Mouse (Mus musculus) frontal cortex, postnatal 10 days (tissue): ENCODE measurements around the gene Gucy1a1.

Source experiments
- DNase-seq, 2 experiments: peaks; one replicate each; pipeline ENCODE4 v3.0.0; 2022; ENCODE audit warnings: low spot score in 2 of 2, mixed read lengths in 1 of 2

Gene Gucy1a1

DNA sequence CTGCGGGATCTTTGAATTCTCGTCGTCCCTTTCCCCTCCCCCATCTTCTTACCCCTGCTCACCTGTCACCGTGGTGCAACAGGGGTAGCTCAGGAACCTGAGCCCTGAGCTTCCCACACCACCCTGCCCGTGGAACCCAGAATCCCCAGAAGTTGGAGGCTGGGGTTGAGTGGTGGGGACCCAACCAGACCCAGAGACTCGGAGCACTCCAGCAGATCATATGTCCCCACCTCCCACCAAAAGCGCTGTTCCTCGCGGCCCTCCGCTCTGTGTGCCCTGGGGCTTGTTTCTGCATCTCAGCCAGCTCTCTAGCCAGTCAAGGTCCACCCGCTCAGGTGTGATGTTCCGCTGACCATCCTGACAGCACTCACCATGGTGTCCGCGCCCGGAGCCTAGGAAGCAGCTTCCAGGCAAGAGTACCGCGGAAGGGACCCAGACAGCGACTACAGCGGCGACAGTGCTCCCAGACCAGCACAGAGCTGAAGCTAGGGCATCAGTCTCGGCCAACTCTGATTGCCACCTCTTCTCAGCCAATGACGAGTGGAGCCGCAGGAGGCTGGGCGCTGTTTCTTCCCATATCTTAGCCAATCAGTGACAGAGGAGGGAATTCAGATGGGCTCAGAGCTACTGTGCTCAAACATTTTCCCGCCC is 71.3 kb downstream of the Gucy1a1 start, which contains the start of gene Gucy1b1:
TSS of gene Gucy1b1 (minus strand) at position 489 of the 651 bp plus-strand sequence.
- peak; percentile 84 to 88 for DNase-seq

DNA sequence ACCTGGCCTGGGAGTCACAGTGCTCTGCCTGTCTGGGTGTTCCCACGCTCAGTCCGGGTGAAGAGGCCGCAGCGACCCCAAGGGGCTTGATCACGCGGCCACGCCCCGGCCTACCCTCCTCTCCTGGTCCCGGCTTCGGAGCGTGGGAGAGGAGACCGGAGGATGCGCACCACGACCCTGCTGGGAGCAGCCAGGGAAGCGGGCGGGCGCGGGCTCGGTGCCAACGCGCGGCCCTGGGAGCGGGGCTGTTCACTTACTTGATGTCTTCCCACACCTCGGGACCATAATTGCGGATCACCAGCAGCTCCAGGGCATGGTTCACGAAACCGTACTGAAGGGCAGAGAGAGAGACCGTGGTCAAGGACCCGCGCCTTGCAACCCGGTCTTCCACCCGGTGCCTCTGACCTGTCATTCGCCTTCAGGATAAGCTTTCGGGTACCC is 71.8 kb downstream of the Gucy1a1 start:
- peak; percentile 72 to 76 for DNase-seq

DNA sequence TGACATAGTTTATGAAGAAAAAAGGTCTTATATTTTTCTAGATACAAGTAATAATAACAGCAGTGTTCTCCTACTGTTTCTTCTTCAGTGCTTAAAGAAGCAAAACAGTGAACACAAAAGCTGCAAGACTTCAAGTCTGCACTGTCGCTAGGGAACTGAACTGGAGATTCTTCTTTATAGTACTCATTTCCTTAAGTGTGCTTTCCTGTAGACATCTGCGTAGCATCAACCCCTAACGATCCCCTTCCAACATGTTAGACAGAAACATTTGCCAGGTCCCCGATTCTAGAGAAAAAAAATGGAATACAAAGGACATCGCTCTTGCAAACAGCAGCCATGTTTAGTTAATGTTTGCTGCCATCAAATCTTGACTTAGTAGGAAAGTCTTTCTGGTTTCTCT is 77.8 kb downstream of the Gucy1a1 start:
- DNase-seq = no peak

DNA sequence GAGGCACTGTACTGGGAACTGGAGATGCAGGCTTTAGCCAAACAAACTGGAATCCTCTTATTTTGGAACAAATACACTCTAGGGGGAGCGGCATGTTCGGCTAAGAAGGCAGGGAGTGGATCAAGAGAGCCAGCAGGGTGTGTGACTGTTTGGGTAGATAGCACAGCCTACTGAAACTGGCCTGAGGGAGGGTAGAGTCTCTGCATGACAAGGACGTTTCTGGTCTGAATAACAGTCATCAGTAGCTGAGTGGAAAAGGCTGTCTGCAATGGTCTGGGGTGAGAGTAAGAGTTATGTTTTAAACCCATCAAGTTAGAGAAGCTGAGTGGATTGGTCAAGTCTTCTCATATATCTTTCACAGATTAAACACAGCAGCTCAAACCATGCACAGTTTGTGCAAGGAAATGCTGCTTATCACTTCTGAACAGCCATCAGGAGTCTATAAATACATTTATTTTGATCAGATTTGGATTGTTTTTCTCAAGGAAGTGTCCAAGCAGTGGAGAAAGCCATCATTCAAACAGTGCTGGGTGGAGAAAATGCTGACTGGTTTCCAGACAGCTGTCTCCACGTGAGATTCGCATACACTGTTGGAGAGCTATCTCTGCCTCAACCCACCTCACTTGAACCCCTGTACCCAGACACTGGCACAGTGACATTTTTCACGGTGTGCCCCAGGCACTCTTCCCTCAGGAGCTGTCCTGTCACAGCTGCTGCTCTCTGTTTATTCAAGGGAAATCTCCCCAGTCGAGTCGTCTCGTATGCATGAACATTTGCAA is 84.0 kb downstream of the Gucy1a1 start:
- no peak for DNase-seq

DNA sequence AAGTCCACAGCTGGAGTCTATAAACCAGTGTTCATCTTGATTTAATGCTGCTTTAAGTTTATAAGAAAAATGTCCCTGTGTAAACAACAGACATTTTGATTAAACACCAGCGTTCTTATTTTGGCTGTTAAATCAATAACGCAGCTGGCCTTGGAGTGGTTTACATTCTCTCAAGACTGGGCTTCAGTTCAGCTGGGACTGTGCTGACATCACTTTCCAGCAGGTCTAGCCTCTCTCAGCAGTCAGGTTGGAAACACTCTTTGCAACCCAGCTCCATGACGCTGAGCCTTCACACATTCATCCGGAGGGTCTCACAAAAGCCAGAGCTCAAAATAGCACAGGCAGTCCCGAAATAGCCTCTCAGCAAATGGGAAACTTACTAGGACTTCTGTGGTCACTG is 88.4 kb downstream of the Gucy1a1 start:
- DNase-seq = no peak

DNA sequence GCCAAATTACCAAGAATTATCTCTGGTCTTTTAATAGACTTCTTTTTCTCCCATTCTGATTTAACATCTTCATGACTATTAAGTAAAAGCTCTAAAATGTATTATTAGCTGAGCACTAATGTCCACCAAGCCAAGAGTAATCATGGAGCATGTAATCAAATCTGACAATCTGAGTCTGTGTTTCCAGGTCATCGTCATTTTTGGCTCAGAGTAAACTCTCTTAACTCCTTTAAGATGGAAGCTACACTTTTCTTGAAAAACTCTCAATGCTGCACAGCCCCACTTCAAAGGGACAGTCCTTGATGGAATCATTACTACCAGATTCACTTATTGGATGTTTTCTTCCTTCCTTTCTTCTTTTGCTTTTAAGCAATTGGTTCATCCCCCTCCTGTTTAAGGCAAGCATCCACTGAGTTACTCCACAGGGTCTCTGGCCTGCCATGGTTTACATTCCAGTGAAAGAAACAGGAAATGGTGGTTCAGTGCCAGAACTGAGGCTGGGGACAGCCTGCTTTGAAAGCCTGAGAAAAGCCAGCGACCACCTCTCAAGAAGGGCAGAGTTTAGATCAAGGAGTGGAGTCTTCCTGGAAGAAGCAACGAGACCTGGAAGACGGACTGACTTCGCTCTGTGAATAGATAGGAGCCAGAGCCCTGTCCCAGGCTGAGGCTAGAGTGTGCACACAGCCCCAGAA is 91.2 kb downstream of the Gucy1a1 start:
- DNase-seq = no peak

DNA sequence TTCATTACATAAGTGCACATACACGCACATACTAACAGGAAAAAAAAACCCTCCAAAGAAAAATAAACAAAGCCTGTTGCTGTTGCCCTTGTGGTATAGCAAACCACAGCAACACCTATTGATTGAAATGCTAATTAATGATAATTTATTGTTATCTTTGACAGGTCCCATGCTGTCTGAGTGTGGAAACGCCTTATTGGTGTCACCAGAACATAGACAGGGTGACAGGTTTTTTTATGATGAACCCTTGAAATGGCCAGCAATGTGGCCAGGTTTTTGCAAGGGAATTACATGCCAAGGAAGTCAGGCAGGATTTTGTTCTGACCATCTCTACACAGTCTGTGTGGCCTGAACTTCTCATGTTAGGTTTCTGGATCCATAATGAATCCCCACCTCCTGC is 93.6 kb downstream of the Gucy1a1 start:
- DNase-seq = no peak

DNA sequence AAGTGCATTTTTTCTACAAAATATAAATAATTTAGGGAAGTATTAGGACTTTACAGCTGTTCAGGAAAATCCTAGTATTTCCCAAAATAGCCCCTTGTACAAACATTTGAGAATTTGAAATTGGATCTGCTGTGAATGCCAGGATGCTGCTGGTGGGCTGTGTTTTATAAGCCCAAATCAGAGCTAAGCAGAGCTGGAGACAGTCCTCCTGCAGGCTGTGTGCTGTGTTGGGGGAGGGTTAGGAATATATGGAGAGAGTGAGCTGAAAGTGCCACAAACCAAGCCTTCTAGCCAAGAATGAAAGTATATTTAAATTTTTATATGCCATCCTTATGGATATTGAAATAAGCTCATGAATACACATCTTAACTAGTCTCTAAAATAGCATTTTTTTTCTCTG is 94.1 kb downstream of the Gucy1a1 start:
- DNase-seq = no peak

DNA sequence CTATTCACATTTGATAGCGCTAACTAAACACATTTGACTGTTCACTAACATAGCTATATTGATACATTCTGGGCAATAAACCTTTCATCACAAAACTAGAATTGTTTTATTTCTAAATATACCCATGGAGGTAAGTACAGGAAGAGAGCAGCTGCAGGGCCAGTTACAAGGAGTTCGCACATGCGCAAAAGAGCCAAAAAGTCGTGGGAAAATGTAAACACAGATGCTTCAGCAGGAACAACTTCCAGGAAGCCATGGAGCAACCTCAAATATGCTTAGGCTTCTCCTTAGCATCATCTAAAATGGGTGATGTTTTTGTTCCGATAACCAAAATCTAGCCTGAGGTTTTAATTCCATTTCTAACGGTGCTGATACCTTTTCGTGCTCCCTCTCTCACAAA is 96.9 kb downstream of the Gucy1a1 start:
- DNase-seq = no peak

DNA sequence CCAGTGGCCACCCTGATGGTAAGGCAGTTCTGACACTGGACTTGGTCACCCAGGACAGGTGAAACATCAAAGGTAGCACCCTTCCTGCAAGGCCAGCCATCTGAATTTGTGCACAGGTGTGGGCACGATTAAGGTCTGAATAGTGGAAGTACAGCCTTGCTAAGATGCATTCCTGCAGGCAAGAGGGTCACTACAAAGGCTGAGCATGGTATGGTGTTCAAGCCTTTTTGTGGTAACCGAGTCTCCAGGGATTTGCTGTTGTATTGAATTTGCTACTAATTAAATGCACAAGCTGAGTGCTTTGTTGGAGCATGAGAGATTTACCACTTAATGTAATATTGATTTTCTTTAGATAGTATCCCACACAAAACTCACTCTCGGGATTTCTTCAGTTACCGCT is 97.5 kb downstream of the Gucy1a1 start:
- DNase-seq = no peak

DNA sequence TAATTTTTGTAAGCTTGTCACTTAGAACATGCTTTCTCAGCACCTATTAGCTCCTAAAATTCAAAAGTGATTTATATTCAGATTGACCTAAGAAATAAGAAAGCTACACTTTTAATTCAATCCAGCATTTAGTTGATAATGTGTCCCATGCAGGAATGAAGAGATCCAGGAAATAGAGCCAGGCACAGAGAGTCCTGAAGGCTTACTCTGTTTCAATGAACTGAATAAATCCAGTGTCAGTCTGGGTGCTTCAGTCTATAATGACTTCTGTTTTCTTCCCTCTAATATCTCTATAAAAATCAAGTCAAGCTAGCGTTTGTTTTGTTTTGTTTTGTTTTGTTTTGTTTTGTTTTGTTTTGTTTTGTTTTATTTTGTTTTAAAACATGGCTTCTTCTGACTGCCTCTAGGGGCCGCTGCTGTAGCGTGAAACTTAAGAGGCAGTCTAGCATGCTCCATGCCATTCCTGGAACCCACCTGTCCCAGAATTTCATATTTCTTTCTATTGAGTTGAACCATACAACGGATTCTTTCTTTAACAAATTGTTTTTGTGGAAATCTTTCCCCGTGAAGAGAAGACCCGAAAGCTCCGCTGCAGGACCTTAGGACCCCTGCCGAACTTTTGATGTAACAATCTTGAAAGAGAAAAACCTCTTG is 98.4 kb downstream of the Gucy1a1 start:
- peak in 1 of 2 experiments; percentile 38 for DNase-seq

DNA sequence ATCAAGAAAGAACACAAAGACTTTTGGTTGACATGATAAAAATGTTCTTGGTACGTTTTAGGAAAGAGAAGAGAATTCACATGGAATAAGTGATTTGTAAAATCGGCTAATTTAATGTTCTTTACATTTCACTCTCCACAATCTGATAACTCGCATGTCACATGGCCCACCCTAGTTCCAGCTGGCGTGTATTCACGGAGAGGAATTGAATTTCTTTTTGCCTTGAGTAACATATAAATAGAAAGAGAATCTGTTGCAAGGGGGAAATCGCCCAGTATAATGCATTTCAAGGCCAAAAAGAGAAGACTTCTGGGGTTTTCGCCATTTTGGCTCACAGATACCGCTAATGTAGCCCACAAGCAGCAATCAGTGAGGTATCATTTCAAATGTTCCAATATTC is 99.5 kb downstream of the Gucy1a1 start:
- no peak for DNase-seq

DNA sequence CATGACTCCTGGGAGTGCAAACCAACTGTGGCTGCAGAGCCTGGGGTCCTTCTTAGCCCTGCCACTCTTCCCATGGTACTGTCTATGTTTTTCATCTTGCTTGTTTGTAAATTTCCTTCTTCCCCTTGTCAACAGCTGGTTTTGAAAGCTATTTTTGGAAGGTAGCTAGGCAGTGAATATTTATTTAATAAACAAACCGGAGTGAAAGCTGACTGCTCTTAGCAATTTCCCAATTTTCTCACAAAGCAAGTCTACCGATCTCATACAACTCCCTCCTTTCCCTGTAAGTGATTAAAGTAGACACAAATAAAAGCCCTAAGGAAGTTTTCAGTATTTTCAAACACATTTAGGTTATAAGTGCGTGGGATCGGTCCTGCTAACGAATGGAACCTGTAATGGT is 100.7 kb downstream of the Gucy1a1 start:
- no peak for DNase-seq

DNA sequence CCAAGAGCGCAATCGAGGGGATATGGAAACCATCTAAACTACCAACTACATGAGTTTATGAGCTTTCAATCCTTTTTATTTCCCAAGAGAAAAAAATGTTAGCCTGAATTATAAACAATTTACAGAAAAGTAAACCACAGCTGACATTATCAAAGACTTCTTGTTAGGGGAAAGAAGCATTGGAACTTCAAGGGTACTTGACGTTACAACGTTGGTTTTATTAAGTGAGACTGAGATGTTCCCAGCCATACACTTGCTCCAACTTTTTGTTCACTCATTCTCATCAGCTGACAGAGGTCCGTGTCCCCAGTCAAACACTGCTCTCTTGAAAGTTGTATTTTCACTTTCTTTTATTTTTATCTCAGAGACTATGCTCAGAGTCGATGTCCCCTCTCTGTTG is 101.9 kb downstream of the Gucy1a1 start:
- no peak for DNase-seq
